Mouse (Mus musculus) MEL (cell line): ENCODE results near the gene Dnajc25.

Experiments
- CTCF ChIP-seq, 3 experiments: IDR thresholded peaks in 2 of 3; conservative IDR thresholded peaks in 1 of 3; 2 replicates each; pipeline ENCODE4 v1.5.1; 2011 to 2012; ENCODE audit warnings: low read length in 3 of 3, low read depth in 2 of 3, mild to moderate bottlenecking in 2 of 3, improper control_type of control experiment in 1 of 3, inconsistent platforms in 1 of 3, mixed read lengths in 1 of 3, moderate library complexity in 1 of 3; ENCODE audit not compliant: control insufficient read depth in 1 of 3, insufficient read depth in 1 of 3, poor library complexity in 1 of 3, severe bottlenecking in 1 of 3
- KAT2A ChIP-seq: conservative IDR thresholded peaks from 2 replicates; pipeline ENCODE4 v1.6.1; 2012; ENCODE audit warnings: low read depth, low read length, improper control_type of control experiment, inconsistent platforms
- TCF12 ChIP-seq: IDR thresholded peaks from 2 replicates; pipeline ENCODE4 v1.6.1; 2014; ENCODE audit warnings: low read depth, mild to moderate bottlenecking, inconsistent platforms, low read length, improper control_type of control experiment, moderate library complexity

- TF ChIP-seq CTCF (IDR thresholded peaks at IDR 0.05 in 2 of 3, conservative IDR thresholded peaks at IDR 0.05 in 1 of 3; ENCODE audit: control insufficient read depth in 1 of 3, insufficient read depth in 1 of 3, low read depth in 2 of 3, low read length in 3 of 3, poor library complexity in 1 of 3, severe bottlenecking in 1 of 3), result no peak
- no peak for TF ChIP-seq TCF12
- TF ChIP-seq KAT2A, result no peak
Measured at GRCm38 (mm10) chr4:59016922-59017321, 22.1 kb downstream of the Dnajc25 start.
